Mouse (Mus musculus) megakaryocyte-erythroid progenitor cell, adult 5-6 weeks (primary cell): ENCODE results near the gene Cdx4. TPM values are rescaled to one million over a fixed set of nuclear protein-coding genes. Genes with fewer than 3 reads are reported as not detected.

Experiments
- ATAC-seq: replicated peaks from 2 replicates; pipeline ENCODE4 v1.8.0; 2016; ENCODE audit warnings: mild to moderate bottlenecking, inconsistent platforms; ENCODE audit not compliant: severe bottlenecking, poor library complexity, low FRiP score, low TSS enrichment
- total RNA-seq, 2 experiments: library from RNA; stranded (forward) in 1 of 2; stranded (reverse) in 1 of 2; fragments of 200-1000, 215-1000 nt in 1 of 2; fragments of >200 nt in 1 of 2; fragmentation: Nextera tagmentation in 1 of 2; gene quantifications; 2 replicates each; pipeline ENCODE4 v1.2.3; 2014 to 2017

Cdx4 gene
- total RNA-seq (2014; fragmentation: Nextera tagmentation) (not detected in 2 replicates), total RNA-seq (2017) (not detected in 2 replicates)

DNA sequence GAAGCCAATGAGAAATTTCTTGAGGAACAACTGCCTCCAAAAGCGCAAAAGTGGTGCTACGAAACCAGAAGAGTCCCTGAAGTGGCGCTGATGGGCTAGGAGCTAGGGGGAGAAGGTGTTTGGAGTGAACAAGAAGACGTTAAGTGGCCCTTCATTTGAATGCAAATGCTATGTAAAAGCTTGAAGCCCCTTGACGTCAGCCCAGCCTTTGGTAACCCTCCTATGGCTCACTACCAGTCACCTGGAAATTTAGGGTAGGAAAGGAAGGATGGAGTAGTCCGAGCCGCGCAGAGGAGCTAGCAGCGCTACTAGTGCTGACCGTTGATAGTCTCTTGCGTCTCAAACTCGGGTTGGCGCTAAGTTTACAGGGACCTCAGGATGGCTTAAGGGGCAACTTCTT is at the start of gene Cdx4:
Cdx4 (plus strand) TSS at position 253 of the 400 bp plus-strand sequence.
- no peak for ATAC-seq

DNA sequence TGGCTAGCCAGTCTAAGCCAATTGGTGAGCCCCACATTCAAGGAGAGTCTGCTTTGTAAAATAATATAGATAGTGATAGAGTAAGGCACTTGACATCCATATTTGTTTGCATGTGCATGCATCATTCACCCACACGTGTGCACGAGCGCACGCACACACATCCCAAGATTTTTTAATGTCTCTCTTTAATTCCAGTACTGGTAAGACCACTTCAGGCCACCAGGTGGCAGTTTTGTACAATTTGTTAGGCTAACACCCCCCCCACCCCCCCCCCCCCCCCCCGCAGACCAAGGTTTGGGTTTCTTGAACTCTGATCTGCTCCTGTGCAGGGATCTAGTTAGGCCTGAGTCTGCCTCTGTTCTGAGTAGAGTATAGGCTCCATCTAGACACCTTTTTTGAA is 46.9 kb upstream of the Cdx4 start:
- ATAC-seq = no peak

GRCm38 (mm10) chrX:103286899-103287722 is 34.1 kb upstream of the Cdx4 start:
- ATAC-seq = no peak

DNA sequence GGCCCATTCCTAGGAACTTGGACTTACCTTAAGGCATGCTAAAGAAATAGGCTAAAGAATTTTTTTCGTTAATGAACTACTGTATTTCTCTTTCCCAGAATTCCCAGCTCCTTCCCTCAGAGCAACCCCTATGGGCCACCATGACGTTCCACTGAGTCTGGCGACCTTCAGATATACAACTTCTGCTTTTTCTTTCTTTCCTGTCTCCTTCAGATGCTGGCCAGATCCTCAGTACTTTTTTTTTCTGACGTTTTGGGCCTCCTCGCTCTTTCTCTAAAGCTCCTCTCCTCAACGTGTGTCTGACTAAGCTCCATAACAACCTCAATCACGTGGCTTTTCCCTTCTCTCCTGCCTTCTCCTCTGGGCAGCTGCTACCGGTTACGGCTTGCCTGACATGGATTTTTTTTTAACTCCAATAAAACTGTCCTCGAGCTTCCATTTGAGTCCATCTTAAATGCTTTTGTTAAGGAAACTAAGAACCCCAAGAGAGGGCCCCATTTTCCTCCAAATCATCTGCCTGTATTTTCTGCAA is 33.3 kb upstream of the Cdx4 start:
- no peak for ATAC-seq

DNA sequence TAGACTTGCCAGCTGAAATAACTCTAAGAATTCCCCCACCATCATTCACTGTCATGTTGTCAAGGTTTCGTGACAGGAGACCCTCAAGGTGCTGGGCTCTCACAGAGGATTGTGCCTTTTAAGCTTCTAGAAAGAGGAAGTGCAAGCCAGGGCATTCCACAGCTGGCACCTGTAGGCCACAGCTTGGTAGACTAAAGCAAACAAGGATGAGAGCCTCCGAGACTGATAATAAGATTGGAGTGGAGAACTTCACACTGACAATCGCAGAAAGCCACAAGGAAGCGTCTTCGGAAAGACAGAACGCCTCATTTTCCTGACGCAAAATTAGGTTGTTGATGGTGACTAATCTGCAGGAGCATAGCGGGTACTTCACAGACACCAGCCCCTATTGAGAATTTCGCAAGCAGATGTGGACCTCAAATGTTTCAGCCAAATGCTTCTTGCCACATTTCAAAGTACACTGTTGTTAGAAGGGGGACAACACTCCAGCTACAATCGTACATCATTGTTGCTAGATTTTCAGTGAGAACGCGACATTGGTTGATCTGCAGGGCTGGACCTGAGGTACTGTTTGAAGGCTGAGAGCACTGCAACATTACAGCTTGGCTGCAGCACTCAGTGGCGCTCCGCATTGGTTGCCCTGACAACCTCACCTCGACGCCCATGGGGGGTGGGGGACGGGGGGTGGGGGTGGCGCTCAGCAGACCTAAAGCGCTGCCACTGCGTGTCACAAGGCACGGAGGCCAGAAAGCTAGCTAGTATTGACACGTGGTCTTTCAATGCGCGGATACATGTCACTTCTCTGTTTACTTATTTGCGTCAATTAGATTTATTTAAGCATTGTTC is 32.5 kb upstream of the Cdx4 start:
- no peak for ATAC-seq

GRCm38 (mm10) chrX:103298937-103299336 is 22.3 kb upstream of the Cdx4 start:
- no peak for ATAC-seq

DNA sequence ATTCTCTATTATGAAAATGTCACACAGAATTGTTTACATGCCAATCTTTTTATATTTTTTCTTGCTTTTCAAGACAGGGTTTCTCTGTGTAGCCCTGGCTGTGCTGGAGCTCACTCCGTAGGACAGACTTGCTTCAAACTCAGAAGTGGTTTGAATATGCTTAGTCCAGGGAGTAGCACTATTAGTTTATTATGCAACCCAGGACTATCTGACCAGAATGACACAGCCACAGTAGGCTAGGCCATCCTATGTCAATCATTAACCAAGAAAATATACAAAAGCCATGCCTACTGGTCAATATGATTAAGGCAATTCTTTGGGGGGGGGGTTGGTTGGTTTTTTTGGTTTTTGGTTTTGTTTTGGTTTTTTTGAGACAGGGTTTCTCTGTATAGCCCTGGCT is 12.9 kb upstream of the Cdx4 start:
- ATAC-seq = no peak

GRCm38 (mm10) chrX:103311723-103312122 is 9.5 kb upstream of the Cdx4 start:
- no peak for ATAC-seq

DNA sequence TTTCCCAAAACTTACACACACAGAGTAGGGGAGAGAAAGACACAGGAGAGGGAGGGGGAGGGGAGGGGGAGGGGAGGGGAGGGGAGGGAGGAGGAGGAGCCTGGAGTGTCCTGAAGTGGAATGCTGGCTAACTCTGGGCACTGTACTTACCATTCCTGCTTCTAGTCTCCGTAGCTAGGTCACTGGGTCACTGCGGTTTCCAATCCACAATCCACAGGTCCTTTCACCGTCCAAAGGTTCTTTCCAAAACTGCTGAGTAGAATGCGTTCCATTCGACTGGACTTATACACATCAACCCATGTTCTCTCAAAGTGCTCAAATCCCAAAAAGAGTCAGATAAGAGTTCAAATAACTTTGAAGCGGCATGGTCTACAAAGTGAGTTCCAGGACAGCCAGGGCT is 7.1 kb upstream of the Cdx4 start:
- no peak for ATAC-seq

DNA sequence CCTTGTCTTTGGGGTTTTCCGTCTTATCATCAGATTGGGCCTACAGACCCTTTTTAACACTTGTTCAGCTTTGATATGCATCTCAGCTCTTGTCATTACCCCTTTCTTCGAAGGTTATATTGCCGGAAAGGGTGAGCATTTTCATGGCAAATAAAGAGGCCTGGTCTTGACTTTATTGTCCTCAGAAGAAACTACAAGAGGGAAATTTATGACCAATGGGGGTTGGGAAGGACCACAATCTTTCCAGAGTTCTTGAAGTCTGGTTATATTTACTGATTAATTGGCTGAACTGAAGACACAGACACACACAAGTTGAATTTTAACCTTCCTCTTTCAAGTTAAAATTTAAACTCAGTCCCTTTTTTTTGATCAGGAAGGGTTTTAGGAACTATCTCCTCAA is 4.7 kb downstream of the Cdx4 start:
- ATAC-seq = no peak

DNA sequence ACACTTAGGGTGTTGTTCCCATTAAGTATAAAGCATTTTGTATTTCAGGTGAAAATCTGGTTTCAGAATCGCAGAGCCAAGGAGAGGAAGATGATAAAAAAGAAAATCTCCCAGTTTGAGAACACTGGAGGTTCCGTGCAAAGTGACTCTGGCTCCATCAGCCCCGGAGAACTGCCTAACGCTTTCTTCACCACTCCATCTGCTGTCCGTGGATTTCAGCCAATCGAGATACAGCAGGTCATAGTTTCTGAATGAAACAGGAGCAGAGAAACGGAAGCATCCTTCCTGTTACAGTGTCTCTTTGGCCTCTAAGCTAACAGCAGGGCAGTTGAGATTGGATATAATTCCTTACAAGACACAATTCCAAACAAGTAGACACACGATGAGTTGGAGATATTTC is 8.2 kb downstream of the Cdx4 start:
- no peak for ATAC-seq

- no peak for ATAC-seq
Measured at GRCm38 (mm10) chrX:103331125-103331858, 10.1 kb downstream of the Cdx4 start.

DNA sequence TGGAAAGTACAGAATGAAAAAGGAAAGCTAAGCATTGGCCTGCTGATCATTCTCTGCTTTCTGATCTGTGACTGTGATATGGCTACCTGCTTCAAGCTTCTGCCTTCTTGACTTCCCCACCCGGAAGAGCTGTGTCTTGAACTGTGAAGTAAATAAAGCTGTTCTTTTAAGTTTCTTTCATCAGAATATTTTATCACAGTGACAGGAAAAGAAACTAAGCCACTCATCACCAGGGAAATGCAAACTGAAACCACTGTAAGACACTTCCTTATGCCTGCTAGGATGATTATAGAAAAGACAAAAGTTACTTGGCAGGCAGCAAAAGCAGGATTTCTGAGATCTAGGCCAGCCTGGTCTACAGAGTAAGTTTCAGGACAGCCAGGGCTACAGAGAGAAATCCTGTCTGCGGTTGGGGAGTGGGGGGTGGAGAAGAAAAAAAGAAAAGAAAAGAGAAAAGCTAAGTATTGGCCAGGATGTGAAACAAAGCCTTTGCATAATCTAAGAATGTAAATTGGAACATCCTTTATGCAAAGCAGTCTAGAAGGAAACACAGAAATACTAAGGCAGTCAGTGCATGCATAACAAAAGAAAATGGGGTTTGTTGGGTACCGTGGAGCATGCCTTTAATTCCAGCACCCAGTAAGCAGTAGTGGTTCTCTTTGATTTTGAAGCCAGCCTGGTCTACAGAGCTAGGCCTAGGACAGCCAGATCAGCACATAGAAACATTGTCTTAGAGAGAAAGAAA is 20.3 kb downstream of the Cdx4 start:
- ATAC-seq = no peak

GRCm38 (mm10) chrX:103355784-103356183 is 34.6 kb downstream of the Cdx4 start:
- ATAC-seq = no peak

GRCm38 (mm10) chrX:103356287-103356686 is 35.1 kb downstream of the Cdx4 start, which contains the start of gene Chic1:
Chic1 (plus strand) TSS chrX:103356476.
- ATAC-seq = no peak

- ATAC-seq = no peak
Measured at GRCm38 (mm10) chrX:103356761-103357236, 35.6 kb downstream of the Cdx4 start.

DNA sequence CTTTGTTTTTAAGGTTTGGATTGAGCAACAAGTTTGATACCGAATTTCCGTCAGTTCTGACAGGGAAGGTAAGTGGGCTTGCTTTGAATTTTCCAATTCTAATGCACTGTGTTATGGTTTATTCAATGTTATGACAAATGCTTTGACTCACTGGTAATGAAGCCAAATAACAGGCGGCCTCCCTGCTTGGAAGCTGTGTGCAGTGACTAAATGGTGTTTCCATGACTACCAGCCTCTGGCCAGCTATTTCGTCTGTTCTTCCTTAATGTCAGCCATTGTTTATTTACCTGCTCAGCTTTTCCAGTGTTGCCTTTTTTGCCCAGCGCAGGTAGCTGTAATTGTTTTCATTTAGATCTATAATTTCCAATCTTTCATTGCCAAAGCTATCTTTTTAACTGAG is 45.0 kb downstream of the Cdx4 start:
- ATAC-seq = no peak

GRCm38 (mm10) chrX:103368650-103369049 is 47.5 kb downstream of the Cdx4 start:
- no peak for ATAC-seq

DNA sequence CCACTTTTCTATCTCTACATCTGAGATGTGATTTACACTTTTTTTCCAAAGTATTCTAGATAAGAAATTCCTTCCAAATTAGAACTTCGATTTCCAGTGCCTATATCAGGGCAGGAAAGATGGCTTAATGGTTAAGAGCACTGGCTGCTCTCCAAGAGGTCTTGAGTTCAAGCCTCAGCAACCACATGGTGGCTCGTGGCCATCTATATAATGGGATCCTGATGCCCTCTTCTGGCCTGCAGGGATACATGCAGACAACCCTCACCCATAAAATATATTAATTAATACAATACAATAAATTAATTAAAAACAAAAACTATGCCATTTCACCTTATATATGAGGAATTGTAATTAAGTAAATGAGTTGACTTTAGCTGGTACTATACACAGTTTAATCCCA is 50.0 kb downstream of the Cdx4 start:
- ATAC-seq = 0 out of 2 replicates have a peak, but pooled peaks have one; percentile 55
